Mouse (Mus musculus) ES-Bruce4 (cell line): ENCODE measurements around the gene Col4a2.

Experiments used
- CTCF ChIP-seq: IDR thresholded peaks from one replicate; pipeline ENCODE4 v1.8.1; 2011; ENCODE audit warnings: low read depth, low read length
- EP300 ChIP-seq: IDR thresholded peaks from 2 replicates; pipeline ENCODE4 v1.6.1; 2011; ENCODE audit warnings: low read depth, low read length; ENCODE audit not compliant: insufficient read depth
- POLR2A ChIP-seq: IDR thresholded peaks from one replicate; pipeline ENCODE4 v1.8.1; 2011; ENCODE audit warnings: low read length; ENCODE audit not compliant: insufficient read depth

DNA sequence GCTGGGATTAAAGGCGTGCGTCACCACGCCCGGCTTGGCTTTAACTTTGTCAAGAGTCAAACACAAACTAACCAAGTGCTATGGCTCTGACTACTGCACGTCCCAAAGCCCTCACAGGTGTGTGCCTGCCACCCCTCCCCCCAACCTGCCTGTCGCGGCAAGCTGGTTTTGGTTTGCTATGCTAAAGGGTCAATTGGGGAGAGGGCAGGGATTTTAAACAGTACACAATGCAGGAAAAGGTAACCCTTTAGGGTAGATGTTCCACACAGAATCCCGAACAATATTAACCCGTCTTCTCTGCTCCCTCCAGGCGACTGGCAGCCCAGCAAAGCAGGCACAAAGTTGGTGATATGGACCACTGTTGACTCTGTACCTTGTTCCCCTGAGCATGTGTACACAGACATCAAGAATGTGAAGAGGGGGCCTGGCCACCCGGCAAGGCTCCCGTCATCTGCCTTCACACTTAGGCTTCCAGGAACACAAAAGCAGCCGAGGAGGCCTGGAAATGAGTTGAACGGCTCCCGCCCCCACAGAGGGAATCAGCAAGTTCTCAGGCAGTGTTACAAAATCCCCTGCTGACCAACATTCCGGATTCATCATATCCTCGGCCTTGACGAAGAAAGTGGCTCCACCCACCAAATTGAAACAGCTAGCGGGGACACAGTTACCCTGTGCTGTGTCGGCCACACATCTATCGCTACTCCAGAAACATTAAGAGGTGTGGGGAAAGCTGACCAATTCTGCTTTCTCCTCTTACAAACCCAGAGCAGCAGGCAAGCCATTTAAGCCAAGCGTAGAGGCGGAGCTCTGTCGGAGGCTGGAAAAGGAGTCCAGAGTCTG is 164.0 kb downstream of the Col4a2 start:
- TF ChIP-seq CTCF: no peak
- no peak for TF ChIP-seq POLR2A
- no peak for TF ChIP-seq EP300
